Comparison of ENCODE assay signal across 11 mouse cellular contexts in genomic region chr15:101286129-101286770, GRCm38 (mm10). TPM values are rescaled to one million over a fixed set of nuclear protein-coding genes. Genes with fewer than 3 reads are reported as not detected.
DNase-seq lines count a peak whose midpoint lies in the region; ATAC-seq and TF ChIP-seq lines count a peak whose summit lies in the region.
"Had no signal": no experiment of that assay in that cellular context is flagged by ENCODE, and none has a peak within 500 bp of the region (broad histone marks: within the 10 kb centered on the region; RNA-seq: fewer than 3 reads in every experiment).

No protein-coding gene starts in this region.

- H3K4me1 ChIP-seq in liver, adult 2 months (ENCODE audit: control insufficient read depth, insufficient read depth, low read length): peaks cover 27% of the 10 kb centered on the region
- peaks cover 10% of the 10 kb centered on the region for H3K4me1 ChIP-seq in liver, embryonic 11.5 days (replicated peaks; ENCODE audit: control insufficient read depth, insufficient read depth, low read length)

- H3K4me3 ChIP-seq in liver, adult 2 months (ENCODE audit: insufficient read depth, low read depth, low read length): peak overlapping the region; percentile 70
- no peak overlapping the region for H3K4me3 ChIP-seq in liver, embryonic 11.5 days (ENCODE audit: low read depth, low read length)

- no peak overlapping the region for H3K4me2 ChIP-seq in liver, embryonic 11.5 days

- WGBS in liver, adult 2 months: 28% methylated on average over 9 of the region's 9 CpGs
- 72% methylated on average over 9 of the region's 9 CpGs for WGBS in liver, embryonic 11.5 days

- no peaks in the 10 kb centered on the region for H3K9me3 ChIP-seq in liver, embryonic 11.5 days (ENCODE audit: control insufficient read depth, low read length)
- H3K9me3 ChIP-seq: forebrain, embryonic 13.5 days; liver, embryonic 13.5 days had no signal

- H3K36me3 ChIP-seq in liver, adult 2 months (ENCODE audit: control insufficient read depth, insufficient read depth, low read length): peaks cover 21% of the 10 kb centered on the region
- H3K36me3 ChIP-seq in liver, embryonic 11.5 days (ENCODE audit: control insufficient read depth, insufficient read depth, low read length): peaks cover 14% of the 10 kb centered on the region; the same call in 1 of the 2 replicates

- peak; percentile 83 for TF ChIP-seq CTCF in liver, adult 2 months (IDR thresholded peaks at IDR 0.05; ENCODE audit: low read depth, low read length)

- peak overlapping the region; percentile 91 for H3K27ac ChIP-seq in liver, adult 2 months (replicated peaks; ENCODE audit: insufficient read depth, low read depth, low read length)
- no peak overlapping the region for H3K27ac ChIP-seq in liver, embryonic 11.5 days (ENCODE audit: low read depth, low read length)
- H3K27ac ChIP-seq: forebrain, embryonic 13.5 days; liver, embryonic 13.5 days had no signal

- DNase-seq in adrenal gland, adult 2 months: peak; percentile 44
- no peak for DNase-seq in adrenal gland, postnatal 36 days
- DNase-seq in liver, adult 2 months (ENCODE audit: extremely low read depth, low read depth, low spot score): peak; percentile 96
- DNase-seq in liver, embryonic 11.5 days (ENCODE audit: low spot score): no peak
- peak; percentile 55 for DNase-seq in MN1 (ENCODE audit: low spot score)
- DNase-seq in kidney, postnatal 36 days: peak; percentile 37 to 63
- no peak for DNase-seq in layer of hippocampus, adult 11-12 months (ENCODE audit: low spot score)
- DNase-seq in right cerebral cortex, postnatal 4 days: no peak
- DNase-seq: cerebellum, adult 11 months; liver, embryonic 13.5 days had no signal

- H3K79me2 ChIP-seq in liver, adult 2 months (ENCODE audit: control insufficient read depth, insufficient read depth, low read length): peaks cover 15% of the 10 kb centered on the region

- H3K27me3 ChIP-seq in liver, adult 2 months (ENCODE audit: control insufficient read depth, insufficient read depth, low read length): no peaks in the 10 kb centered on the region
- H3K27me3 ChIP-seq in liver, embryonic 11.5 days (replicated peaks; ENCODE audit: control insufficient read depth, insufficient read depth, low read length): no peaks in the 10 kb centered on the region
- H3K27me3 ChIP-seq: forebrain, embryonic 13.5 days; liver, embryonic 13.5 days had no signal

- ATAC-seq in liver, embryonic 11.5 days (replicated peaks; ENCODE audit: low FRiP score): no peak
- ATAC-seq: forebrain, embryonic 13.5 days had no signal

- H3K9ac ChIP-seq in liver, adult 2 months (ENCODE audit: low read depth, low read length): peak overlapping the region; percentile 77
- H3K9ac ChIP-seq in liver, embryonic 11.5 days (ENCODE audit: low read depth, low read length): no peak overlapping the region
- H3K9ac ChIP-seq: liver, embryonic 13.5 days had no signal

- TF ChIP-seq POLR2A in liver, adult 2 months (IDR thresholded peaks at IDR 0.05; ENCODE audit: extremely low read depth, insufficient read depth, low read length): no peak

RNA-seq across cellular contexts. Expression of gene Atg101, which starts 2.2 kb away (rescaled TPM):
- total RNA-seq in adrenal gland, adult 2 months (2021): 10 to 100 TPM; 38.6 to 58.8 TPM
- 31.9 and 35.4 TPM in 2 replicates for polyA plus RNA-seq in adrenal gland, adult 2 months (2012; rRNA removed)
- 10 to 100 TPM; 53.6 to 90.1 TPM for total RNA-seq in adrenal gland, postnatal 36 days (2021)
- 55.3 and 63.2 TPM in 2 replicates for total RNA-seq in liver, adult 2 months (2014; rRNA removed)
- polyA plus RNA-seq in liver, adult 2 months (2012; rRNA removed): 89.3 and 94.5 TPM in 2 replicates
- 52.6 and 54.9 TPM in 2 replicates for polyA plus RNA-seq in liver, embryonic 11.5 days (2014; fragmentation: Nextera tagmentation; extraction: Ambion mirVana)

RNA-seq across cellular contexts. Expression of gene 6030408B16Rik, which starts 6.8 kb away (rescaled TPM):
- total RNA-seq in adrenal gland, adult 2 months (2021): under 1 TPM; 0.40 to 0.52 TPM
- 1.4 and 2.0 TPM in 2 replicates for polyA plus RNA-seq in adrenal gland, adult 2 months (2012; rRNA removed)
- total RNA-seq in adrenal gland, postnatal 36 days (2021): under 1 TPM; 0.36 to 0.40 TPM
- total RNA-seq in liver, adult 2 months (2014; rRNA removed): not detected in 2 replicates
- 0.10 TPM in 1 of 2 replicates, not detected in the other for polyA plus RNA-seq in liver, adult 2 months (2012; rRNA removed)
- polyA plus RNA-seq in liver, embryonic 11.5 days (2014; fragmentation: Nextera tagmentation; extraction: Ambion mirVana): 0.58 and 0.94 TPM in 2 replicates

RNA-seq across cellular contexts. Expression of gene Nr4a1, which starts 32.2 kb away (rescaled TPM):
- 100 to 1,000 TPM; 560 to 565 TPM for total RNA-seq in adrenal gland, adult 2 months (2021)
- polyA plus RNA-seq in adrenal gland, adult 2 months (2012; rRNA removed): 162 and 415 TPM in 2 replicates
- 1,000 to 10,000 TPM in 1 of 2 experiments, 100 to 1,000 TPM in 1; 924 to 1,160 TPM for total RNA-seq in adrenal gland, postnatal 36 days (2021)
- 0.18 and 0.60 TPM in 2 replicates for total RNA-seq in liver, adult 2 months (2014; rRNA removed)
- 0.70 and 0.89 TPM in 2 replicates for polyA plus RNA-seq in liver, adult 2 months (2012; rRNA removed)
- 1.8 and 2.4 TPM in 2 replicates for polyA plus RNA-seq in liver, embryonic 11.5 days (2014; fragmentation: Nextera tagmentation; extraction: Ambion mirVana)

Comparison
In these comparisons a context has a peak if more than half of its experiments do, and no peak if none do; other contexts are left out.
1. DNase-seq: peak in adrenal gland, adult 2 months (single experiment), liver, adult 2 months (single experiment), MN1 (single experiment) and kidney, postnatal 36 days (2 of 2); none in adrenal gland, postnatal 36 days (0 of 2), liver, embryonic 11.5 days (single experiment), layer of hippocampus, adult 11-12 months (single experiment) and right cerebral cortex, postnatal 4 days (single experiment).
2. RNA of gene Nr4a1, which starts 32.2 kb away (total RNA-seq): 924 to 1,160 TPM in adrenal gland, postnatal 36 days and 560 to 565 TPM in adrenal gland, adult 2 months; 0.18 to 0.60 TPM in liver, adult 2 months; every median in the first group is over 100 times any median in the second.